Mouse (Mus musculus) embryonic facial prominence, embryonic 13.5 days (tissue): ENCODE measurements around the gene Pola2. TPM values are rescaled to one million over a fixed set of nuclear protein-coding genes. Genes with fewer than 3 reads are reported as not detected.

Experiments used
- ATAC-seq: fragments of 200-750 bp; cut with Nextera tagmentation; 2 replicates; pipeline ENCODE4 v1.8.0; 2017; ENCODE audit warnings: low read depth; ENCODE audit not compliant: insufficient number of reproducible peaks, insufficient read depth, low FRiP score, low TSS enrichment
- H3K27ac ChIP-seq: fragments of 300-500 bp; sonication (generic); 2 replicates; pipeline ENCODE4 v1.5.1; 2015; ENCODE audit warnings: moderate library complexity, mild to moderate bottlenecking, inconsistent platforms
- H3K27me3 ChIP-seq: fragments of 300-500 bp; sonication (generic); 2 replicates; pipeline ENCODE4 v1.6.1; 2015; ENCODE audit warnings: mild to moderate bottlenecking, inconsistent platforms
- H3K36me3 ChIP-seq: fragments of 300-500 bp; sonication (generic); 2 replicates; pipeline ENCODE4 v1.6.1; 2015; ENCODE audit warnings: mild to moderate bottlenecking, inconsistent platforms
- H3K4me1 ChIP-seq: fragments of 300-500 bp; sonication (generic); 2 replicates; pipeline ENCODE4 v1.6.1; 2015; ENCODE audit warnings: inconsistent platforms
- H3K4me2 ChIP-seq: fragments of 300-500 bp; sonication (generic); 2 replicates; pipeline ENCODE4 v1.6.1; 2015; ENCODE audit warnings: moderate library complexity, mild to moderate bottlenecking, inconsistent platforms
- H3K4me3 ChIP-seq: fragments of 300-500 bp; sonication (generic); 2 replicates; pipeline ENCODE4 v1.5.1; 2015; ENCODE audit warnings: mild to moderate bottlenecking, inconsistent platforms
- H3K9ac ChIP-seq: fragments of 300-500 bp; sonication (generic); 2 replicates; pipeline ENCODE4 v1.6.1; 2015; ENCODE audit warnings: mild to moderate bottlenecking, inconsistent platforms
- H3K9me3 ChIP-seq: fragments of 300-500 bp; sonication (generic); 2 replicates; pipeline ENCODE4 v1.6.1; 2016; ENCODE audit warnings: inconsistent platforms
- WGBS: fragments of 180-500 bp; shearing (Covaris S2); methylation state at CpG from one replicate; pipeline ENCODE4 v1.1.7; 2015; ENCODE audit warnings: mixed read lengths; 5-methylcytosine and 5-hydroxymethylcytosine counted together
- polyA plus RNA-seq: library from polyadenylated mRNA; unstranded; fragments of >200 nt; fragmentation: Nextera tagmentation; extraction: Ambion mirVana; gene quantifications from 2 replicates; pipeline ENCODE4 v1.2.1, GENCODE M21; 2015

The Pola2 gene
- polyA plus RNA-seq, 1 experiment from 2014 or later, result 79.5 TPM

DNA sequence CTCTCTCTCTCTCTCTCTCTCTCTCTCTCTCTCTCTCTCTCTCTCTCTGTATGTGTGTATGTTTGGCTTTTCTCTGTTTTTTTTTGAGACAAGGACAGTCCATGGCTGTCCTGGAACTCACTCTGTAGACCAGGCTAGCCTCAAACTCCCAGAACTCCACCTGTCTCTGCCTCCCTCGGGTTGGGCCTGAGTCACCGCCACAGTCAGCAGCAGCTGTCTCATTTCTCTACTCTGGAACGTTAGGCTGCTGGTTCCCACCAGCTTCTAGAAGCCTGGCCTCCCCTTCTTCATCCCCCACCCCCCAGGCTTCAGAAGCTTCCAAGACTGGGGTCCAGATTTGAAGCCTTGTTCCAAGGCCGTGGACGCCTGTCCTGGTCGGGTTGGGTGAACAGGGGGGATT, 25.6 kb upstream of the Pola2 start:
- Histone ChIP-seq H3K9me3 (no peaks in the 10 kb centered on the region), H3K4me2 (peak overlapping the region; percentile 48; the same call in 1 of the 2 replicates), H3K4me1 (peaks cover 12% of the 10 kb centered on the region), H3K27me3 (no peaks in the 10 kb centered on the region), H3K27ac (peak overlapping the region; percentile 71; the same call in 1 of the 2 replicates), H3K36me3 (peaks cover 15% of the 10 kb centered on the region), H3K4me3 (no peak overlapping the region), H3K9ac (no peak overlapping the region)
- 67% methylated on average over 6 of the region's 6 CpGs for WGBS
- no peak for ATAC-seq

DNA sequence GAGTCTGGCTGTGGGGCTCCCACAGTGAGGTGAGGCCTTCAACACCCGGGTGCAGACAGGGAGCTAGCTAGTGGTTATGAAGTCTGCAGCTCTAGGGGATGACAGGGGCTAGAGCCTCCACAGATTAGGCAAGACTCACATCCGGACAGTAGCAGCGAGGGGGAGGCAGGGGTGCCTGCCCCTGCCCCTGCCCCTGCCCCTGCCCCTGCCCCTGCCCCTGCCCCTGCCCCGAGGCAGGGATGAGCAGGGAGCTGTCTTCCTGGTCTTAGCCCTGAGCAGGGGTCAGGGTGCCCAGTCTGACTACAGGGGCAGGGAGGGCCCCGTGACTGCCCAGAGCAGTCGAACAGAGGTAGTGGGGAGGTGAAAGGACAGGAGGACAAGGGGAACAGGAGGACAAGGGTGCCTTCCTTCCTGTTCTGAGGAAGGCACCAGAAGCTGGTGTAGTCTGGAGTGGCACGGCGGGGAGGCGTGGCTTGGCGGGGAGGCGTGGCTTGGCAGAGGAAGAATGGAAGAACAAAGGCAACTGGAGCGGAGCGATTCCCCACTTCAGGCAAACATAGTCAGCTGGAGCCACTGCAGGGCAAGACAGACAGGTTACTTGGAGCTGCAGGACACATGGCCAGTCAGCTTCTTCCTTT, 24.9 kb upstream of the Pola2 start:
- WGBS, result 6% methylated on average over 13 of the region's 13 CpGs

GRCm38 (mm10) chr19:5988027-5988814, 24.2 kb upstream of the Pola2 start:
- Histone ChIP-seq H3K4me3 (no peak overlapping the region), H3K4me1 (peaks cover 12% of the 10 kb centered on the region), H3K4me2 (no peak overlapping the region), H3K27me3 (no peaks in the 10 kb centered on the region), H3K9ac (no peak overlapping the region; the same call in 1 of the 2 replicates), H3K36me3 (peaks cover 12% of the 10 kb centered on the region), H3K27ac (peak overlapping the region; percentile 71), H3K9me3 (no peaks in the 10 kb centered on the region)
- ATAC-seq, result no peak
- 41% methylated on average over 5 of the region's 5 CpGs for WGBS

More for the DNA sequence above, 24.9 kb upstream of the Pola2 start:
- 0 out of 2 replicates have a peak, but pooled peaks have one; percentile 23 for ATAC-seq
- peaks cover 12% of the 10 kb centered on the region for H3K4me1 ChIP-seq
- H3K9me3 ChIP-seq, result no peaks in the 10 kb centered on the region
- peak overlapping the region; percentile 48 for H3K4me2 ChIP-seq
- peak overlapping the region; percentile 71 for H3K27ac ChIP-seq
- H3K9ac ChIP-seq, result peak overlapping the region; percentile 64
- H3K4me3 ChIP-seq, result peak overlapping the region; percentile 20; the same call in 1 of the 2 replicates
- peaks cover 15% of the 10 kb centered on the region for H3K36me3 ChIP-seq
- H3K27me3 ChIP-seq, result no peaks in the 10 kb centered on the region

GRCm38 (mm10) chr19:5986043-5986442, 22.0 kb upstream of the Pola2 start, which contains the start of gene Slc22a20:
TSS of gene Slc22a20 (minus strand) at chr19:5986143.
- no peaks in the 10 kb centered on the region for H3K27me3 ChIP-seq
- no peak within 1 kb of the TSS for H3K4me2 ChIP-seq
- H3K9ac ChIP-seq, result no peak within 1 kb of the TSS
- H3K4me3 ChIP-seq, result no peak within 1 kb of the TSS
- WGBS, result 39% methylated on average over 4 of the region's 4 CpGs
- no peak for ATAC-seq
- peaks cover under 1% of the 10 kb centered on the region; the same call in 1 of the 2 replicates for H3K36me3 ChIP-seq
- H3K4me1 ChIP-seq, result peaks cover 12% of the 10 kb centered on the region
- no peak within 1 kb of the TSS for H3K27ac ChIP-seq
- H3K9me3 ChIP-seq, result no peaks in the 10 kb centered on the region

- Histone ChIP-seq H3K9me3 (no peaks in the 10 kb centered on the region), H3K36me3 (no peaks in the 10 kb centered on the region), H3K27me3 (no peaks in the 10 kb centered on the region), H3K27ac (no peak overlapping the region), H3K4me2 (no peak overlapping the region), H3K4me1 (peaks cover 6% of the 10 kb centered on the region), H3K9ac (no peak overlapping the region), H3K4me3 (no peak overlapping the region)
- ATAC-seq, result no peak
- 84% methylated on average over 9 of the region's 9 CpGs for WGBS
Observed at GRCm38 (mm10) chr19:5980477-5980876, 16.5 kb upstream of the Pola2 start.

DNA sequence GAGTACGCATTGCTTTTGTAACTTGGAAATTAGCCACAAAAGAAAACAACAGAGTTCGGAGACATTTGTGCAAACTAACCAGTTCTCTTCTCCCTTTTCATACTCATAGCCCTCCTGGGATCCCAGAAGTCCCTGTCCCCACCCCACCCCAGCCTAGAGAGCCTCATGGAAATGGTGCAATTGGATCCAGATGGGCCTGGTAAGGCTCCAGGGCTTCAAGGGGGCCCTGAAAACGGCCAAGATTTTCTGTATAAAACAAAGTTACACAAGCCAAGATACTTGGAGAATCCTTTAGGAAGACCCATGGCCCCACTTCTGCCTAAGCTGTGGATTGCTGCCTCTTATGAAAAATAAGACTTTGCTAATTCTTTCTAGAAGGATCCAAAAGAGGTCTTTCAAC, 13.7 kb upstream of the Pola2 start:
- no peak overlapping the region for H3K4me2 ChIP-seq
- H3K9ac ChIP-seq, result no peak overlapping the region
- no peak overlapping the region for H3K4me3 ChIP-seq
- no peaks in the 10 kb centered on the region for H3K27me3 ChIP-seq
- no peaks in the 10 kb centered on the region for H3K36me3 ChIP-seq
- no peaks in the 10 kb centered on the region for H3K9me3 ChIP-seq
- 47% methylated on average over 3 of the region's 3 CpGs for WGBS
- ATAC-seq, result no peak
- H3K4me1 ChIP-seq, result peaks cover 6% of the 10 kb centered on the region
- peak overlapping the region; percentile 74 for H3K27ac ChIP-seq

DNA sequence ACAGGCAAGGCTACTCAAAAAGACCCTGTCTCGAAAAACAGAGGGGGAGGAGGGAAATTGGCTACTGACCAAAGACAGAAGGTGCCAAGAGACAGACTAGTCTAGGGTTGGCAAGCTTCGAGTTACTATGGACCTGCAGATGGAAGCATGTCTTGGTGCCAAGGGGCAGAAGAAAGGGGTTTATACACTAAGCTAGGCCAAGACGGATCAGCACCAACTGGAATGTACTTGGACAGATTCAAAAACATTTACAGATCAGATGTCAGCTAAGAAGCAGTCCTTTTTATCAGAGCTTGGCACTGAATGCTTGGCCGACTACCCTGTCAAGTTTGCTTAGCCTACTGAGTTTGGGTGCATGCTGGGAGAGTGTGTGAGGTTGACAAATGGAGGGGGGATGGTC, 11.7 kb upstream of the Pola2 start:
- Histone ChIP-seq H3K9ac (no peak overlapping the region), H3K27me3 (no peaks in the 10 kb centered on the region), H3K36me3 (no peaks in the 10 kb centered on the region), H3K27ac (no peak overlapping the region), H3K9me3 (no peaks in the 10 kb centered on the region), H3K4me1 (peaks cover 6% of the 10 kb centered on the region), H3K4me3 (no peak overlapping the region), H3K4me2 (no peak overlapping the region)
- WGBS, result 70% methylated on average over 4 of the region's 4 CpGs
- ATAC-seq, result no peak

DNA sequence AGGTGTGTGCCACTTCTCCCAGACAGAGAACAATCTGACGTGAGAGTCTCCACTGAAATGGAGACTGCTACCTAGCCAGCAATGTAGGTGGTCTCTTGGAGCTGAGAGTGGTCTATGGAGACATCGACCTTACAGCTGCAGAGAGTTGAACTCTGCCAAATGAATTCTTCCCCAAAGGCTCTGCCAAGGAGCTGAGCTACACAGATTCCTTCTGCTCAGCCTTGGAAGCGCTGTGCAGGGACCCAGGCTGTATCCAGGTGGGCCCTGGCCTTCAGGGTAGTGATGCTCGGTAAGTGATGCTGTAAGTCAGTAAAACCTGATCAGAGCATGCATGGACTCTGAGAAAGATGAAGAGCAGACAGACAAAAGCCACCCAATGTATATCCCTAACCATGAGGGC, 11.1 kb upstream of the Pola2 start:
- no peaks in the 10 kb centered on the region for H3K9me3 ChIP-seq
- no peak overlapping the region for H3K4me2 ChIP-seq
- no peak for ATAC-seq
- H3K4me1 ChIP-seq, result peaks cover 6% of the 10 kb centered on the region
- H3K27me3 ChIP-seq, result no peaks in the 10 kb centered on the region
- H3K36me3 ChIP-seq, result no peaks in the 10 kb centered on the region
- 73% methylated on average over 4 of the region's 4 CpGs for whole genome bisulfite sequencing
- no peak overlapping the region for H3K9ac ChIP-seq
- no peak overlapping the region for H3K27ac ChIP-seq
- no peak overlapping the region for H3K4me3 ChIP-seq

- 88% methylated on average over 10 of the region's 10 CpGs for WGBS
- ATAC-seq, result no peak
Observed at GRCm38 (mm10) chr19:5967664-5968063, 3.7 kb upstream of the Pola2 start.

DNA sequence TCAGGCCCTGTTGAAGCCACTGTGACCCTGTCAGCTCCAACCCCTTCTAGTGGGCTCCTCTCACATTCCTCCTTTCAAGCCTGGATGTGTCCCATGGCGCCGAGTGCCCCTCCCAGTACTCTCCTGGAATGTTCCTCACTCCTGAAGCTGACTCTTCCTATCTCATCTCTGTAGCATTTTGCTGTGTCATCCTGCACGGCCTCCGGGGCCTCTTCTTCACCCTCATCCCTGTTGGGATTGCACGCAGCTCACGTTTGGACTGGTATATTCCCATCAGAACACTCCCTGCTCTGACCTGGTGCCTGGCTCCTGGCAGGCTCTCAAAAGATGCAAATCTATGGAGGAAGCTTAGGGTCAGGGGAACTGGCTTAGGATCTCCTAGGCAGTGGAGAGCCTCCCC, 2.8 kb upstream of the Pola2 start:
- 69% methylated on average over 6 of the region's 6 CpGs for WGBS
- H3K27me3 ChIP-seq, result no peaks in the 10 kb centered on the region
- H3K27ac ChIP-seq, result no peak overlapping the region

More at GRCm38 (mm10) chr19:5967664-5968063, 3.7 kb upstream of the Pola2 start:
- no peaks in the 10 kb centered on the region for H3K27me3 ChIP-seq
- no peak overlapping the region for H3K4me2 ChIP-seq
- peak overlapping the region; percentile 32; the same call in 1 of the 2 replicates for H3K9ac ChIP-seq
- H3K27ac ChIP-seq, result no peak overlapping the region
- no peaks in the 10 kb centered on the region for H3K9me3 ChIP-seq
- no peak overlapping the region for H3K4me3 ChIP-seq
- peaks cover 16% of the 10 kb centered on the region for H3K4me1 ChIP-seq
- no peaks in the 10 kb centered on the region for H3K36me3 ChIP-seq

DNA sequence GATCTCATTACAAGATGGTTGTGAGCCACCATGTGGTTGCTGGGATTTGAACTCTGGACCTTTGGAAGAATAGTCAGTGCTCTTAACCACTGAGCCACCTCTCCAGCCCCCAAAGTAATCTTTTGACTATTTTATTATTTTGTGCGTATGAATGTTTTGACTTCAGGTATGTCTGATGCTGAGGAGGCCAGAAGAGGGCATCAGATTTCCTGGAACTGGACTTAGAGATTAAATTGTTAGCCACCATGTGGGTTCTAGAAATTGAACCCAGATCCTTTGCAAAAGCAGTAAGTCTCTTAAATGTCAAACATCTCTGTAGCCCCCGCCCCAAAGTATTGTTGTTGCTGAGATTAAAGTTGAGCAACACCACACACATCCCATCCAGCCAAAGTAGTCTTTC, 1.9 kb upstream of the Pola2 start:
- 81% methylated on average over 2 of the region's 2 CpGs for WGBS
- Histone ChIP-seq H3K27ac (no peak overlapping the region), H3K36me3 (peaks cover 8% of the 10 kb centered on the region; the same call in 1 of the 2 replicates), H3K27me3 (no peaks in the 10 kb centered on the region), H3K9me3 (no peaks in the 10 kb centered on the region), H3K4me1 (peaks cover 32% of the 10 kb centered on the region), H3K4me2 (no peak overlapping the region), H3K9ac (no peak overlapping the region), H3K4me3 (no peak overlapping the region)
- no peak for ATAC-seq

More for the DNA sequence above, 2.8 kb upstream of the Pola2 start:
- H3K36me3 ChIP-seq, result no peaks in the 10 kb centered on the region
- no peaks in the 10 kb centered on the region for H3K9me3 ChIP-seq
- ATAC-seq, result no peak
- no peak overlapping the region for H3K4me2 ChIP-seq
- peaks cover 24% of the 10 kb centered on the region for H3K4me1 ChIP-seq
- H3K9ac ChIP-seq, result peak overlapping the region; percentile 51; the same call in 1 of the 2 replicates
- H3K4me3 ChIP-seq, result no peak overlapping the region
